Mouse (Mus musculus) heart, embryonic 12.5 days (tissue): ENCODE measurements around the gene Slc8b1. TPM values are rescaled to one million over a fixed set of nuclear protein-coding genes. Genes with fewer than 3 reads are reported as not detected.

Experiments used
- ATAC-seq: fragments of 200-750 bp; cut with Nextera tagmentation; 2 replicates; pipeline ENCODE4 v1.8.0; 2017; ENCODE audit warnings: moderate TSS enrichment, moderate library complexity; ENCODE audit not compliant: insufficient number of reproducible peaks, low FRiP score
- H3K27ac ChIP-seq: fragments of 300-500 bp; sonication (generic); 2 replicates; pipeline ENCODE4 v1.5.1; 2016; ENCODE audit warnings: mild to moderate bottlenecking, moderate library complexity; ENCODE audit not compliant: poor library complexity, severe bottlenecking
- H3K27me3 ChIP-seq: fragments of 300-500 bp; sonication (generic); replicated peaks from 2 replicates; pipeline ENCODE4 v1.6.1; 2016; ENCODE audit warnings: mild to moderate bottlenecking, moderate library complexity
- H3K36me3 ChIP-seq: fragments of 300-500 bp; sonication (generic); 2 replicates; pipeline ENCODE4 v1.6.1; 2016; ENCODE audit warnings: mild to moderate bottlenecking, moderate library complexity
- H3K4me1 ChIP-seq: fragments of 300-500 bp; sonication (generic); replicated peaks from 2 replicates; pipeline ENCODE4 v1.6.1; 2016; ENCODE audit warnings: mild to moderate bottlenecking
- H3K4me2 ChIP-seq: fragments of 300-500 bp; sonication (generic); 2 replicates; pipeline ENCODE4 v1.6.1; 2016; ENCODE audit warnings: mild to moderate bottlenecking, moderate library complexity
- H3K4me3 ChIP-seq: fragments of 300-500 bp; sonication (generic); 2 replicates; pipeline ENCODE4 v1.5.1; 2016; ENCODE audit warnings: mild to moderate bottlenecking
- H3K9ac ChIP-seq: fragments of 300-500 bp; sonication (generic); 2 replicates; pipeline ENCODE4 v1.6.1; 2016; ENCODE audit warnings: mild to moderate bottlenecking, moderate library complexity
- H3K9me3 ChIP-seq: fragments of 300-500 bp; sonication (generic); replicated peaks from 2 replicates; pipeline ENCODE4 v1.6.1; 2016; ENCODE audit warnings: mild to moderate bottlenecking, moderate library complexity
- WGBS: fragments of 180-500 bp; shearing (Covaris S2); methylation state at CpG from one replicate; pipeline ENCODE4 v1.1.7; 2016; 5-methylcytosine and 5-hydroxymethylcytosine counted together
- polyA plus RNA-seq: library from polyadenylated mRNA; unstranded; fragments of >200 nt; fragmentation: Nextera tagmentation; extraction: Ambion mirVana; gene quantifications from 2 replicates; pipeline ENCODE4 v1.2.1, GENCODE M21; 2016

Slc8b1 gene
- polyA plus RNA-seq, 1 experiment from 2014 or later, result 4.3 TPM

DNA sequence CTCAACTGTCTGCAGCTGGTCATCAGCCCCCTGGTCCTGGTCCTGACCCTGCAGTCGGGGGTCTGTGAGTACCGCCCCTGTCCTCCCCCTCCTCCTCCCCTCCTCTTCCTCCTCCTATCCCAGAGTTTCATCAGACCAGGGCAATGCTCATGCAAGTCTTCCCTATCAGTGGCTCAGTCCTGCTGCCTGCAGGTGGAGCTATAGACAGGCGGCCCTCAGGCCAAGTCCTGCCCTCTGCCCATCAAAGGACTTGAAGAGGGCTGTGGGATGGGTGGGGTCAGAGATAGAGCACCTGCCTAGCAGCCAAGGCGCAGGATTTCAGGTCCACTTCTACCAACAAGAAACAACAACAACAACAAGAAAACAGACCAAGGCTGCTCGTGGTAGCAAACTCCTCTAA, 14.8 kb downstream of the Slc8b1 start:
- no peak overlapping the region for H3K4me2 ChIP-seq
- H3K4me3 ChIP-seq, result no peak overlapping the region
- peaks cover 4% of the 10 kb centered on the region; the same call in 1 of the 2 replicates for H3K9me3 ChIP-seq
- 23% methylated on average over 5 of the region's 5 CpGs for WGBS
- no peak; the same call in 1 of the 2 replicates for ATAC-seq
- peaks cover 6% of the 10 kb centered on the region; the same call in 1 of the 2 replicates for H3K36me3 ChIP-seq
- no peak overlapping the region for H3K9ac ChIP-seq
- H3K4me1 ChIP-seq, result no peaks in the 10 kb centered on the region
- H3K27ac ChIP-seq, result no peak overlapping the region
- no peaks in the 10 kb centered on the region for H3K27me3 ChIP-seq

DNA sequence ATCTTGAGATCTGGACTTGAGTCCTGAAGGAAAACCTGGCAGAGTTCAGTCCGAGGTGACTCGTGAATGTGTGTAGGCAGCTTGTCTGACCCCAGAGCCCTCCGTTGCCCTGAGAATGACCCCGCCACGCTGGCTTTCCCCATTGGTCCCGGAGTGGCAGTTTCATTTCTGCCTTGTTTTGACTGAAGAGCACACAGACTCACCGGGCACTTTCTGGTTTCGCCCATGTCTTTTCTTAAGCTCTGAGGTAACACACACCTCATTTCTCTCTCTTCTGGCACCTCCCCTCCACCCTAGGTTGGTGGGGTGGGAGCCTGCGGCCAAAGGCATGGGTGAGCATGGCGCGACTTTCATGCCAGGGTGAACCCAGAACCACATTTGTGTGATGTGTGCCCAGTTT, 15.3 kb downstream of the Slc8b1 start:
- no peak for ATAC-seq
- no peaks in the 10 kb centered on the region for H3K27me3 ChIP-seq
- WGBS, result 79% methylated on average over 11 of the region's 11 CpGs
- H3K36me3 ChIP-seq, result peaks cover 6% of the 10 kb centered on the region; the same call in 1 of the 2 replicates
- H3K4me2 ChIP-seq, result no peak overlapping the region
- H3K9me3 ChIP-seq, result peaks cover 4% of the 10 kb centered on the region; the same call in 1 of the 2 replicates
- no peak overlapping the region for H3K27ac ChIP-seq
- H3K4me3 ChIP-seq, result no peak overlapping the region
- no peak overlapping the region for H3K9ac ChIP-seq
- H3K4me1 ChIP-seq, result no peaks in the 10 kb centered on the region

DNA sequence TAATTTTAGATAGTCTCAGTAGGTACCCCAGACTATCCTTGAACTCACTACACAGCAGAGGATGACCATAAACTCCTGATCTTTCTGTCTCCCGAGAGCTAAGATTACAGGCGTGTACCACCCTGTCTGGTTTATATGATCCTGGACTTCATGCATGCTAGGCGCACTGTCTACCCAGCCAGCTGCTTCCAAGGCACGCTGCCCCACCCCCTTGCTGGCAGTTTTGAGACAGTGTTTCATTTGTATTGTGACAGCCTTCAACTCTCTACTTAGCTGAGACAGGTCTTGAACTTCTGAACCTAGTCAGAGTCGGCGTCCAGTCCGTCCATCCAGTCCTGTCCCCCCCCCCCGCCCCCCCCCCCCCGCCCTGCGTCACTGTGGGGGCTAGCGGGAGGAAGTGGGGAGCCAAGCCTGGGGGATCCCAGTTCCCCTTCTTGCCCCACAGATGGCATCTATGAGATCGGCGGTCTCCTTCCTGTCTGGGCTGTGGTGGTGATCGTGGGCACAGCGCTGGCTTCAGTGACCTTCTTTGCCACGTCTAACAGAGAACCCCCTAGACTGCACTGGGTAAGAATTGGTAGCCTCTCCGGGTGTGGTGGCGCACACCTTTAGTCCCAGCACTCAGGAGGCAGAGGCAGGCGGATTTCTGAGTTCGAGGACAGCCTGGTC, 16.5 kb downstream of the Slc8b1 start:
- 86% methylated on average over 19 of the region's 20 CpGs for WGBS
- no peaks in the 10 kb centered on the region for H3K4me1 ChIP-seq

DNA sequence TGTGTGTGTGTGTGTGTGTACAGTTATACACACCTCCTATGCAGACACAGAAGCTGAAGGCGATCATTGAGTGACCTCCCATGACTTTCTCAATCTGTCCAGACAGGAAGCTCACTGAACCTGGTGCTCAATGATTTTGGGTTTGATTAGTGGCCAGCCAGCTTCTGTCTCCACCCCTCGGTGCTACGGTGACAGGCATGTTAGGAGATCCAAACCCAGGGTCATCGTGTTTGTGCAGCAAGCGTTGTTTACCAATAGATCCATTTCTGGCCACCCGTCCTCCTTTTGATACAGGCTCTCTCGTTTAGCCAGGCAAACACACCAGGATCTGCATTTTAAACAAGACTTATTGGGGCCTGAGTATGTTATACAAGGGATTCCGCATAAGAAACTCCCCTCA, 20.7 kb downstream of the Slc8b1 start:
- Histone ChIP-seq H3K9ac (no peak overlapping the region), H3K27ac (no peak overlapping the region), H3K36me3 (peaks cover 7% of the 10 kb centered on the region), H3K4me1 (peaks cover 16% of the 10 kb centered on the region), H3K4me3 (no peak overlapping the region), H3K4me2 (no peak overlapping the region), H3K27me3 (no peaks in the 10 kb centered on the region), H3K9me3 (peaks cover 4% of the 10 kb centered on the region; the same call in 1 of the 2 replicates)
- WGBS, result 81% methylated on average over 8 of the region's 8 CpGs
- no peak for ATAC-seq

More for the DNA sequence above, 16.5 kb downstream of the Slc8b1 start:
- Histone ChIP-seq H3K9ac (no peak overlapping the region), H3K36me3 (peaks cover 6% of the 10 kb centered on the region; the same call in 1 of the 2 replicates), H3K27ac (no peak overlapping the region), H3K4me2 (no peak overlapping the region), H3K9me3 (peaks cover 4% of the 10 kb centered on the region; the same call in 1 of the 2 replicates), H3K4me3 (no peak overlapping the region), H3K27me3 (no peaks in the 10 kb centered on the region)
- no peak for ATAC-seq

DNA sequence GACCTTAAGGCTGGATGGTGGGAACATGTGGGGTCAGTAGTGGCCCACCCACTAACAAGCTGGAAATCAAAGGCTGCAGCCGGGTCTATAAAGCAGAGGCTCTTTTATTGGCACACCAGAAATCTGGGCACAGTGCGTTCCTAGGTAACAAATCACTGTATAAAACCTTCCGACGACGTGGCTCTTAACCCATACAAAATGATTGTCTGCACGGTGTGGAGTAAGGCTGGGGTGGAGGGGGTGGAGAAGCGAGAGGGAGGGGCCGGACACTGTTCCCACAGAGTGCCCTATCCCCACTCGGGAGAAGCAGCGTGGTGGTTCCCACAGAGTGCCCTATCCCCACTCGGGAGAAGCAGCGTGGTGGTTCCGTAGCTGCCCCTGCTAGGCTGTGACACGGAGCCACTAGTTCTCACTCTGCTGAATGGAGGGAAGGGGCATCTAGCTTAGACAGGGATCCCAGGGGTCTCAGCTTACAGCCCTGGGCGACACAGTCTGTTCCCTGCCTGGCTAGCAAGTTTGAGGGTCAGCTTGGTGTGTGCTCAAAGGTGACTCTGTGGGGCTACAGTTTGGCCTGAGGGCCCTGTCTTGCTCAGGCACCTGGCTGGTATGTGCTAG, 23.2 kb downstream of the Slc8b1 start:
- Histone ChIP-seq H3K9me3 (no peaks in the 10 kb centered on the region), H3K27ac (no peak overlapping the region), H3K9ac (no peak overlapping the region), H3K27me3 (no peaks in the 10 kb centered on the region), H3K4me3 (no peak overlapping the region), H3K4me1 (peaks cover 16% of the 10 kb centered on the region), H3K36me3 (peaks cover 28% of the 10 kb centered on the region), H3K4me2 (no peak overlapping the region)
- ATAC-seq, result no peak
- 87% methylated on average over 15 of the region's 15 CpGs for WGBS

DNA sequence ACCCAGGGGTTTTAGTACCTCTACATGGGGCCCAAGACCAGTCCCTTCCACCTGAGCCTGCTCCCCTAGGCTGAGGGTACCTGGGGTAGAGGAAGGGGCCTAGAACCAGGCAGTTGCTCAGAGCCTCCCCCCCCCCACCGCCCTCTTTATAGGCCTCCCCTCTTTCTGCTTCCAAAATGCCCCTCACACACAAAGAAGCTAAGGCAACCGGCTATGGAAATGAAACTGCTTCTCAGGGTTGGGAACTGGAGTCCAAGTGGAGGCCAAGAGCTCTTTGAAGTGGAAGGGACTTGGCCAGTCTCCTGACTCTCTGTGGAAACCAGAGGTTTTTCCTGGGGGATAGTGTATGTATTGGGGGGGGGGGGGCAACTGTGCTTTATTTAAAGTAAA, 23.7 kb downstream of the Slc8b1 start:
- no peaks in the 10 kb centered on the region for H3K27me3 ChIP-seq
- no peak overlapping the region for H3K9ac ChIP-seq
- no peak for ATAC-seq
- H3K4me3 ChIP-seq, result no peak overlapping the region
- H3K4me1 ChIP-seq, result peaks cover 16% of the 10 kb centered on the region
- H3K9me3 ChIP-seq, result no peaks in the 10 kb centered on the region
- no peak overlapping the region for H3K27ac ChIP-seq
- H3K4me2 ChIP-seq, result no peak overlapping the region
- WGBS, result 68% methylated on average over 2 of the region's 2 CpGs
- peaks cover 33% of the 10 kb centered on the region for H3K36me3 ChIP-seq

DNA sequence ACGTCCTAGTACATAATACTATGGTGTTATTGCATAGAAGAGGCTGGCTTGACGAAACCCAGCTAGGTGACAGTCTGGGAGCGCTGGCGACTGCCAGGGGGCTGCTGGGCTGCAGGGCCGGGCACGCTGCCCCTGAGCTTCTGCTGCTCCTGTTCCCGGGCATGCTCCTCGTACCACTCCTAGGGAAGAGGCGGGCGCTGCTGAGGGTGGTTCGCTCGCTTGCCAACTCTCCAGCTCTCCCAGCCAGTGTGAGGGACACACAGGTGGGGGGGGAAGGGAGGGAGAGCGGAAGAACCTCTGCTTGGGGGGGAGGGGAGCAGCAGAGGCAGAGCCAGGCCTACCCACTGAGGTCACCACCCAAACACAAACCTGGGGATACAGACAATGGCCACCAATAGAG, 25.1 kb downstream of the Slc8b1 start:
- Histone ChIP-seq H3K4me2 (no peak overlapping the region), H3K4me1 (peaks cover 16% of the 10 kb centered on the region), H3K36me3 (peaks cover 47% of the 10 kb centered on the region), H3K27ac (no peak overlapping the region), H3K9me3 (no peaks in the 10 kb centered on the region), H3K9ac (no peak overlapping the region), H3K27me3 (no peaks in the 10 kb centered on the region), H3K4me3 (no peak overlapping the region)
- no peak for ATAC-seq
- WGBS, result 83% methylated on average over 13 of the region's 13 CpGs

DNA sequence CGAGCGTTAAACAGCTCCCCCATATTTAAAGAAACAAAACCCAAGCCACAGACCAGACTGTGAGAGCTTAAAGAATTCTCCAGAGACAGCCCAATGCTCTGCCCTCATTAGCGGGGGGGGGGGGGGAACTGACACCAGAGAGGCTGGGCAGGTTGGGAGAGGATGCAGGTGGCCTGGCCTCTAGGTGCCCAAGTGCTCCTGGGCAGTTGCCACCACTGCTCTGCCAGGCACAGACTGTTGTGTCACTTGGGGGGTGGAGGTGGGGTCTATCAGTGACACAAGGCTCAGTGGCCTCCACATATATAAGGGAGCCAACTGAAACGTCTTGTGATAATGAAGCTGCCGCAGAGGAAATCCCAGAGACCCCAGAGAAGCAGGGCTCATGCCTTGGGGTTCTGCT, 25.7 kb downstream of the Slc8b1 start:
- no peak overlapping the region for H3K4me3 ChIP-seq
- peaks cover 22% of the 10 kb centered on the region for H3K4me1 ChIP-seq
- H3K9me3 ChIP-seq, result no peaks in the 10 kb centered on the region
- H3K9ac ChIP-seq, result no peak overlapping the region
- WGBS, result 76% methylated on average over 5 of the region's 5 CpGs
- no peak for ATAC-seq
- no peaks in the 10 kb centered on the region for H3K27me3 ChIP-seq
- H3K27ac ChIP-seq, result no peak overlapping the region
- H3K36me3 ChIP-seq, result peaks cover 52% of the 10 kb centered on the region
- H3K4me2 ChIP-seq, result no peak overlapping the region

DNA sequence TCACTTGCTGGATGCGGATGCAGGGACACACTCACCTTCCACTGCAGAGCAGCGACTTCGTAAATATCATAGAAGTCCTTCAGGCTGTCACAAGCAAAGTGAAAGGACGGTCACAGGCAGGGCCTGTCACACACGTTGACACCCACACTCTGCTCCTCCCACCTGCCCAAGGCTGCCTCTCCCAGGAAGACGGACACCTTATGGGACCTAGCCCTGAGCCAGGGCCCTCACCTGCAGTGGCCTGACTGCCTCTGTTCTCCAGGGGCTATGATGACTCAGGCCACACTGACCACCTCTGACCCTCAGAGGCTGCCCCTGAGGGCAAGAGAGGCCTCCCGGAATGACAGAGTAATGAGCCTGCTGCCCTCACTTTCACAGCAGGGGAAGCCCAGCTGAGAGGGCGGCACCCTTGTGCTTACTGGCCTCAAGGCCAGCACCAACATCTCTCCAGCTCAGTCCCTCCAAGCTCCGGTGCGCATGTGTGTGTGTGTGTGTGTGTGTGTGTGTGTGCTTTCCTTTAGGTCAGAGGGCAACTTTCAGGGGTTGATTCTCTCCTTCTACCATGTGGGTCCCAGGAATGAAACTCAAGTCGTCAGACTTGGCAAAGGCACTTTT, 37.4 kb downstream of the Slc8b1 start:
- Histone ChIP-seq H3K9me3 (no peaks in the 10 kb centered on the region), H3K9ac (no peak overlapping the region), H3K27me3 (no peaks in the 10 kb centered on the region), H3K27ac (no peak overlapping the region), H3K4me1 (peaks cover 6% of the 10 kb centered on the region; the same call in 1 of the 2 replicates), H3K36me3 (peaks cover 50% of the 10 kb centered on the region), H3K4me3 (no peak overlapping the region), H3K4me2 (no peak overlapping the region)
- WGBS, result 64% methylated on average over 11 of the region's 11 CpGs
- ATAC-seq, result no peak

DNA sequence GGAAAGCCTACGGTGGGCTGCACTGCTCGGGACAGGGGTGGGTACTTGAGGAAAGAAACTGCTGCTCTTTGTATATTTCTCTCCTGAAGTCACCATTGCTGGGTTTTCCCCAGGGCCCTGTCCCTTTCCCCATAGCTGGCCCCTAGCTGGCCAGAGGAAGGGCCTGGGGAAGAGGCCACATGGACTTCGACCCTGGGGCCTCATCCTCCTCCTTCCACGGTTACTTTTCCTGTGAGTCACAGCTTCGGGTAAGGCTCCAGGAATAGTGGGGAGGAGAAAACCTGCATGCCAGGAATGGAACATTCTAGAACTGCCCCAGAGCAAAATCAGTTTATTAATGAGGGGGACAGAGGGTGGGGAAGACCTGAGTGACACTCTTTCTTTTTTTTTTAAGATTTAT, 39.2 kb downstream of the Slc8b1 start:
- H3K4me1 ChIP-seq, result peaks cover 6% of the 10 kb centered on the region; the same call in 1 of the 2 replicates
- 74% methylated on average over 5 of the region's 5 CpGs for WGBS
- no peak overlapping the region for H3K27ac ChIP-seq
- H3K4me3 ChIP-seq, result no peak overlapping the region
- no peaks in the 10 kb centered on the region for H3K9me3 ChIP-seq
- no peaks in the 10 kb centered on the region for H3K27me3 ChIP-seq
- no peak for ATAC-seq
- H3K4me2 ChIP-seq, result no peak overlapping the region
- H3K9ac ChIP-seq, result no peak overlapping the region
- H3K36me3 ChIP-seq, result peaks cover 51% of the 10 kb centered on the region

DNA sequence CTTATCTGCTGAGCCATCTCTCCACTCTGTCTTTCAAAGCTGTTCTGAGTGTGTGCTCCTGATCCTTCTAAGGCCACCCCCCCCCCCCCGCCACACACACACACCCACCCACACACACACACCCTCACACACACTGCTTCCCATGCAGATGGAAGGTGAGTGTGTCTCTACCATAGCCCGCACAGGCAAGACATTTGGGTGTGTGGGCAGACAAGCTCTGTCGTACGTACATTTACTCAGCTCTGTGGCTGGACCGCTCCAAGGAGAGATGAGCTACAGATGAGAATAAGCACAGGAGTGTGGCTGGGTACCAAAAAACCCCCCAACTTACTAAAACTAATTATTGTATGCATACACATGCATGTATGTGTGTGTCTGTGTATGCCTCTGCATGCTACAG, 39.7 kb downstream of the Slc8b1 start:
- H3K27ac ChIP-seq, result no peak overlapping the region
- peaks cover 6% of the 10 kb centered on the region; the same call in 1 of the 2 replicates for H3K4me1 ChIP-seq
- no peaks in the 10 kb centered on the region for H3K27me3 ChIP-seq
- peaks cover 56% of the 10 kb centered on the region for H3K36me3 ChIP-seq
- no peak overlapping the region for H3K9ac ChIP-seq
- H3K4me2 ChIP-seq, result no peak overlapping the region
- no peak overlapping the region for H3K4me3 ChIP-seq
- WGBS, result 92% methylated on average over 5 of the region's 5 CpGs
- no peaks in the 10 kb centered on the region for H3K9me3 ChIP-seq
- no peak for ATAC-seq
